Mouse (Mus musculus) MEL (cell line): Measurements from ENCODE around the gene Srgap1. TPM values are rescaled to one million over a fixed set of nuclear protein-coding genes. Genes with fewer than 3 reads are reported as not detected.

Source experiments
- DNase-seq: peaks from one replicate; pipeline ENCODE4 v3.0.0; 2011; ENCODE audit warnings: low read depth, low spot score
- H3K27ac ChIP-seq: 2 replicates; pipeline ENCODE4 v1.5.1; 2012; ENCODE audit warnings: low read depth, mild to moderate bottlenecking, control low read depth, low read length, moderate library complexity; ENCODE audit not compliant: control insufficient read depth
- H3K27me3 ChIP-seq, 2 experiments: fragments of 150-350 bp in 1 of 2; sonication (generic) in 1 of 2; 2 replicates each; pipeline ENCODE4 v1.6.1; 2012; ENCODE audit warnings: low read length in 2 of 2, mild to moderate bottlenecking in 2 of 2, improper control_type of control experiment in 1 of 2, moderate library complexity in 1 of 2; ENCODE audit not compliant: insufficient read depth in 2 of 2, control insufficient read depth in 1 of 2
- H3K36me3 ChIP-seq, 2 experiments: 2 replicates each; pipeline ENCODE4 v1.6.1; 2012 to 2014; ENCODE audit warnings: low read length in 2 of 2, improper control_type of control experiment in 1 of 2, inconsistent platforms in 1 of 2, mild to moderate bottlenecking in 1 of 2; ENCODE audit not compliant: insufficient read depth in 2 of 2, control insufficient read depth in 1 of 2
- H3K4me1 ChIP-seq, 2 experiments: fragments of 150-350 bp in 1 of 2; sonication (generic) in 1 of 2; 2 replicates each; pipeline ENCODE4 v1.6.1; 2012; ENCODE audit warnings: low read length in 2 of 2, improper control_type of control experiment in 1 of 2, mild to moderate bottlenecking in 1 of 2; ENCODE audit not compliant: insufficient read depth in 2 of 2, control insufficient read depth in 1 of 2
- H3K4me3 ChIP-seq, 2 experiments: fragments of 150-350 bp in 1 of 2; sonication (generic) in 1 of 2; 2 replicates each; pipeline ENCODE4 v1.5.1; 2012; ENCODE audit warnings: low read depth in 2 of 2, low read length in 2 of 2, mild to moderate bottlenecking in 2 of 2, moderate library complexity in 2 of 2, control low read depth in 1 of 2, improper control_type of control experiment in 1 of 2; ENCODE audit not compliant: control insufficient read depth in 1 of 2, insufficient read depth in 1 of 2
- H3K79me2 ChIP-seq: 2 replicates; pipeline ENCODE4 v1.6.1; 2012; ENCODE audit warnings: mild to moderate bottlenecking, low read length, moderate library complexity; ENCODE audit not compliant: control insufficient read depth, poor library complexity, insufficient read depth
- H3K9ac ChIP-seq: 2 replicates; pipeline ENCODE4 v1.6.1; 2012; ENCODE audit warnings: low read depth, mild to moderate bottlenecking, control low read depth, low read length, moderate library complexity; ENCODE audit not compliant: control insufficient read depth, poor library complexity, severe bottlenecking
- H3K9me3 ChIP-seq: fragments of 150-350 bp; sonication (generic); replicated peaks from 2 replicates; pipeline ENCODE4 v1.6.1; 2012; ENCODE audit warnings: mild to moderate bottlenecking, low read length, improper control_type of control experiment, moderate library complexity; ENCODE audit not compliant: insufficient read depth
- CHD2 ChIP-seq: IDR thresholded peaks from 2 replicates; pipeline ENCODE4 v1.6.1; 2011; ENCODE audit warnings: low read length, improper control_type of control experiment
- CTCF ChIP-seq, 3 experiments: IDR thresholded peaks in 2 of 3; conservative IDR thresholded peaks in 1 of 3; 2 replicates each; pipeline ENCODE4 v1.5.1; 2011 to 2012; ENCODE audit warnings: low read length in 3 of 3, low read depth in 2 of 3, mild to moderate bottlenecking in 2 of 3, improper control_type of control experiment in 1 of 3, inconsistent platforms in 1 of 3, mixed read lengths in 1 of 3, moderate library complexity in 1 of 3; ENCODE audit not compliant: control insufficient read depth in 1 of 3, insufficient read depth in 1 of 3, poor library complexity in 1 of 3, severe bottlenecking in 1 of 3
- ETS1 ChIP-seq: IDR thresholded peaks from 2 replicates; pipeline ENCODE4 v1.6.1; 2012; ENCODE audit warnings: low read depth, mild to moderate bottlenecking, inconsistent platforms, low read length, improper control_type of control experiment, moderate library complexity
- GATA1 ChIP-seq: IDR thresholded peaks from 2 replicates; pipeline ENCODE4 v1.6.1; 2011; ENCODE audit warnings: low read depth, low read length, improper control_type of control experiment
- MYC ChIP-seq: IDR thresholded peaks from 2 replicates; pipeline ENCODE4 v1.6.1; 2011; ENCODE audit warnings: low read depth, mild to moderate bottlenecking, low read length, improper control_type of control experiment, moderate library complexity
- POLR2AphosphoS2 ChIP-seq: IDR thresholded peaks from 2 replicates; pipeline ENCODE4 v1.6.1; 2011; ENCODE audit warnings: low read length, improper control_type of control experiment
- RAD21 ChIP-seq: IDR thresholded peaks from 2 replicates; pipeline ENCODE4 v1.6.1; 2011; ENCODE audit warnings: mild to moderate bottlenecking, low read depth, low read length, improper control_type of control experiment
- RCOR1 ChIP-seq: IDR thresholded peaks from 2 replicates; pipeline ENCODE4 v1.6.1; 2012; ENCODE audit warnings: low read depth, mild to moderate bottlenecking, inconsistent platforms, low read length, improper control_type of control experiment
- SIN3A ChIP-seq: IDR thresholded peaks from 2 replicates; pipeline ENCODE4 v1.6.1; 2012; ENCODE audit warnings: low read length, improper control_type of control experiment, inconsistent platforms
- TAL1 ChIP-seq: IDR thresholded peaks from 2 replicates; pipeline ENCODE4 v1.6.1; 2012; ENCODE audit warnings: mild to moderate bottlenecking, inconsistent platforms, low read length, moderate library complexity, mixed read lengths
- TBP ChIP-seq: IDR thresholded peaks from 2 replicates; pipeline ENCODE4 v1.8.0; 2011; ENCODE audit warnings: low read depth, low read length, improper control_type of control experiment
- TCF12 ChIP-seq: IDR thresholded peaks from 2 replicates; pipeline ENCODE4 v1.6.1; 2014; ENCODE audit warnings: low read depth, mild to moderate bottlenecking, inconsistent platforms, low read length, improper control_type of control experiment, moderate library complexity
- USF1 ChIP-seq: IDR thresholded peaks from 2 replicates; pipeline ENCODE4 v1.6.1; 2014; ENCODE audit warnings: low read depth, mild to moderate bottlenecking, inconsistent platforms, low read length, improper control_type of control experiment, moderate library complexity
- USF2 ChIP-seq, 2 experiments: IDR thresholded peaks; 2 replicates each; pipeline ENCODE4 v1.6.1; 2011 to 2012; ENCODE audit warnings: improper control_type of control experiment in 2 of 2, low read length in 2 of 2, borderline replicate concordance in 1 of 2, inconsistent platforms in 1 of 2, low read depth in 1 of 2, mild to moderate bottlenecking in 1 of 2; ENCODE audit not compliant: insufficient read depth in 1 of 2
- ZKSCAN1 ChIP-seq: IDR thresholded peaks from 2 replicates; pipeline ENCODE4 v1.6.1; 2012; ENCODE audit warnings: low read depth, mild to moderate bottlenecking, inconsistent platforms, low read length, improper control_type of control experiment, moderate library complexity
- ZMIZ1 ChIP-seq: IDR thresholded peaks from 2 replicates; pipeline ENCODE4 v1.6.1; 2012; ENCODE audit warnings: low read depth, mild to moderate bottlenecking, inconsistent platforms, low read length, improper control_type of control experiment, moderate library complexity
- ZNF384 ChIP-seq: IDR thresholded peaks from 2 replicates; pipeline ENCODE4 v1.6.1; 2012; ENCODE audit warnings: low read depth, mild to moderate bottlenecking, inconsistent platforms, low read length, improper control_type of control experiment
- polyA plus RNA-seq, 2 experiments: library from polyadenylated mRNA; stranded (reverse) in 1 of 2; unstranded in 1 of 2; fragments of >175 nt in 1 of 2; fragments of >200 nt in 1 of 2; gene quantifications; 2 replicates each; pipeline versions ENCODE4 v1.2.1 to v1.2.4; 2012; ENCODE audit warnings: low replicate concordance in 2 of 2, low read depth in 1 of 2; ENCODE audit not compliant: insufficient read length in 2 of 2, insufficient read depth in 1 of 2, missing spikeins in 1 of 2
- total RNA-seq: library from RNA; depleted of rRNA; stranded (reverse); fragments of 300-350 nt; gene quantifications from 2 replicates; pipeline ENCODE4 v1.2.3, GENCODE M21; 2012

Srgap1 gene
- total and polyA plus RNA-seq, 3 experiments: not detected

- H3K36me3 ChIP-seq: no peaks in the 10 kb centered on the region
- no peak overlapping the region for H3K27ac ChIP-seq
- H3K4me3 ChIP-seq: no peak overlapping the region
- no peaks in the 10 kb centered on the region for H3K9me3 ChIP-seq
- DNase-seq: no peak
- H3K79me2 ChIP-seq: no peaks in the 10 kb centered on the region
- H3K9ac ChIP-seq: no peak overlapping the region
- H3K4me1 ChIP-seq: no peaks in the 10 kb centered on the region
- TF ChIP-seq RCOR1 (no peak), SIN3A (no peak), ZNF384 (no peak), TBP (no peak), RAD21 (peak; percentile 35), ZKSCAN1 (no peak), ZMIZ1 (no peak), USF1 (peak; percentile 22; the same call in 1 of the 2 replicates), MYC (no peak), ETS1 (no peak), GATA1 (no peak), POLR2AphosphoS2 (no peak), CTCF (IDR thresholded peaks at IDR 0.05 in 2 of 3, conservative IDR thresholded peaks at IDR 0.05 in 1 of 3; ENCODE audit: control insufficient read depth in 1 of 3, insufficient read depth in 1 of 3, low read depth in 2 of 3, low read length in 3 of 3, poor library complexity in 1 of 3, severe bottlenecking in 1 of 3) (peak; percentile 47 to 48 (median 48)), CHD2 (no peak), TCF12 (no peak), USF2 (IDR thresholded peaks at IDR 0.05; ENCODE audit: borderline replicate concordance in 1 of 2, insufficient read depth in 1 of 2, low read depth in 1 of 2, low read length in 2 of 2) (no peak)
- no peaks in the 10 kb centered on the region for H3K27me3 ChIP-seq
Observed at GRCm38 (mm10) chr10:121770624-121771577, 276.2 kb downstream of the Srgap1 start.

- Histone ChIP-seq H3K27ac (no peak overlapping the region), H3K9ac (no peak overlapping the region), H3K4me3 (no peak overlapping the region), H3K36me3 (no peaks in the 10 kb centered on the region), H3K4me1 (no peaks in the 10 kb centered on the region), H3K79me2 (no peaks in the 10 kb centered on the region), H3K27me3 (no peaks in the 10 kb centered on the region), H3K9me3 (no peaks in the 10 kb centered on the region)
- no peak for TF ChIP-seq TAL1
- no peak for DNase-seq
Observed at GRCm38 (mm10) chr10:121769711-121770110, 277.4 kb downstream of the Srgap1 start.
